Mouse (Mus musculus): Measurements from ENCODE around the gene Cdkn2aip.

DNA sequence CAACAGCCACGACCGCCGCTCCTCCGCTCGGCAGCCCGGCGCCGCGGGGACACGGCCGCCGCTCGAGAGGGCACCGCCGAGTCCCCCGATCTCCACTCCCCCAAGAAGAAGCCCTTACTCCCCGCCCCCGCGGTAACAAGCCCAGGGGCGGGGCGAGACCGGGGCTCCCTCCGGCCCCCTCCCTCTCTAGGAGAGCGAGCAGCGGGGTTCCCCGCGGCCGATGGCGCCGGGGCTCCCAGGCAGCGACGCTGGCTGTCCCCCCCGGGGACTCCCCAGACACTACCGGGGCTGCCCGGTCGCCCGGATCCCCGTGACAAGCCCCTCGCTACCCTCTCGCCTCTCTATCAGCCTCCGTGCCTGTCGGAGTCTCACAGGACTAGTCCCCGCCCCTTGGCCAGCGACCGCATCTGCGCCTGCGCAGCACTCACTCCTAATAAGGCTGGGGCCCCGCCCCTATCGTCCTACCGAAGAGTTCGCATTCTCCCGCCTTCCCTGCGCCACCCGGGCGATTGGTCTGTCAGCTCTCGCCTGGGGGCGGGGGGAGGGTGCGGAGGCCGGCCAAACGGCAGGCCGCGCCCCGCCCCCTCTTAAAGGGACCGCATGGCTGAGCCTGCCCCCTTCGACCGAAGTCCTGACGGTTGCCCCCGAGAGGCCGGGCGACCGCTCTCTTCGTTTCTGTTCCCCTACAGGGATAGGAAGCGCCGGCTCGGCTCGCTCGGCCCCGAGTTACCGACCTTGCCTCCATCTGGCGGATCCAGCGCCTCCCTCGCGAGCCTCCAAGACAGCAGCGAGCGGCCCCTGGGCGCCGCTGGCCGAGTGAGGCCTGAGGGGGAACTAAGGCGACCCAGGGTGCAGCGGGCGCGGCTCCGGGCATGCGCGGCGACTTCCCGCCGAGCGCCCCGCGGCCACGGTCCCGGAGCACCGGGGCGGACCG is 38.7 kb downstream of the Cdkn2aip start, which contains the start of gene Ing2:
- TF ChIP-seq POLR2A (IDR thresholded peaks at IDR 0.05; ENCODE audit: insufficient read depth, low read depth, low read length) (peak; percentile 59), CTCF (IDR thresholded peaks at IDR 0.05; ENCODE audit: insufficient read depth, low read depth, low read length) (peak; percentile 20; the same call in 1 of the 2 replicates)

All from olfactory bulb, adult 2 months (tissue).